Mouse (Mus musculus): ENCODE results near the gene Otos. TPM values are rescaled to one million over a fixed set of nuclear protein-coding genes. Genes with fewer than 3 reads are reported as not detected.
A peak's percentile ranks its signal among the peaks of the same experiment; 100 is the strongest.

The Otos gene
- polyA plus RNA-seq, 1 experiment from 2014 or later: 0.17 TPM

- Histone ChIP-seq H3K27ac (no peak overlapping the region), H3K36me3 (no peaks in the 10 kb centered on the region), H3K4me3 (no peak overlapping the region), H3K4me2 (replicated peaks) (no peak overlapping the region), H3K27me3 (0 out of 2 replicates have a peak, but pooled peaks cover 6% of the 10 kb centered on the region), H3K4me1 (peaks cover 5% of the 10 kb centered on the region), H3K9me3 (no peaks in the 10 kb centered on the region), H3K9ac (no peak overlapping the region)
- no peak for ATAC-seq (ENCODE audit: insufficient number of reproducible peaks, insufficient read depth, low FRiP score, low TSS enrichment)
- WGBS: 62% methylated on average over 2 of the region's 2 CpGs
These were observed 2.5 kb downstream of the Otos start for GRCm38 (mm10) chr1:92646111-92646510.

GRCm38 (mm10) chr1:92644916-92645315 is 3.7 kb downstream of the Otos start:
- WGBS: 76% methylated on average over 5 of the region's 5 CpGs

GRCm38 (mm10) chr1:92643691-92644090 is 5.0 kb downstream of the Otos start:
- peaks cover 15% of the 10 kb centered on the region for H3K4me1 ChIP-seq
- H3K9ac ChIP-seq: no peak overlapping the region
- peaks cover 6% of the 10 kb centered on the region; the same call in 1 of the 2 replicates for H3K36me3 ChIP-seq
- H3K4me2 ChIP-seq (replicated peaks): no peak overlapping the region
- H3K27ac ChIP-seq: no peak overlapping the region
- 0 out of 2 replicates have a peak, but pooled peaks cover 6% of the 10 kb centered on the region for H3K27me3 ChIP-seq
- no peak for ATAC-seq (ENCODE audit: insufficient number of reproducible peaks, insufficient read depth, low FRiP score, low TSS enrichment)
- 79% methylated on average over 4 of the region's 4 CpGs for WGBS
- no peaks in the 10 kb centered on the region for H3K9me3 ChIP-seq
- no peak overlapping the region for H3K4me3 ChIP-seq

More at GRCm38 (mm10) chr1:92644916-92645315, 3.7 kb downstream of the Otos start:
- H3K27me3 ChIP-seq: 0 out of 2 replicates have a peak, but pooled peaks cover 6% of the 10 kb centered on the region
- no peak overlapping the region for H3K27ac ChIP-seq
- H3K36me3 ChIP-seq: no peaks in the 10 kb centered on the region
- no peak for ATAC-seq (ENCODE audit: insufficient number of reproducible peaks, insufficient read depth, low FRiP score, low TSS enrichment)
- no peak overlapping the region for H3K4me3 ChIP-seq
- H3K9me3 ChIP-seq: no peaks in the 10 kb centered on the region
- no peak overlapping the region for H3K4me2 ChIP-seq (replicated peaks)
- H3K9ac ChIP-seq: no peak overlapping the region
- peaks cover 15% of the 10 kb centered on the region for H3K4me1 ChIP-seq

- WGBS: 2% methylated on average over 50 of the region's 50 CpGs
- Histone ChIP-seq H3K4me3 (peak within 1 kb of the TSS; percentile 94), H3K9ac (peak within 1 kb of the TSS; percentile 94), H3K4me2 (replicated peaks) (peak within 1 kb of the TSS; percentile 95), H3K4me1 (peaks cover 15% of the 10 kb centered on the region), H3K9me3 (no peaks in the 10 kb centered on the region), H3K36me3 (peaks cover 26% of the 10 kb centered on the region), H3K27me3 (0 out of 2 replicates have a peak, but pooled peaks cover 6% of the 10 kb centered on the region), H3K27ac (peak within 1 kb of the TSS; percentile 41; the same call in 1 of the 2 replicates)
- peak; percentile 87 for ATAC-seq (ENCODE audit: insufficient number of reproducible peaks, insufficient read depth, low FRiP score, low TSS enrichment)
These were observed 6.9 kb downstream of the Otos start, which contains the start of gene Cops9 for GRCm38 (mm10) chr1:92641514-92642272. Gene Cops9 (minus strand): TSS chr1:92641985.

GRCm38 (mm10) chr1:92640393-92640792 is 8.2 kb downstream of the Otos start:
- peaks cover 35% of the 10 kb centered on the region for H3K36me3 ChIP-seq
- H3K27me3 ChIP-seq: no peaks in the 10 kb centered on the region
- peak overlapping the region; percentile 94 for H3K9ac ChIP-seq
- no peak overlapping the region for H3K27ac ChIP-seq
- peak overlapping the region; percentile 94; the same call in 1 of the 2 replicates for H3K4me3 ChIP-seq
- H3K4me2 ChIP-seq (replicated peaks): peak overlapping the region; percentile 95
- H3K9me3 ChIP-seq: no peaks in the 10 kb centered on the region
- H3K4me1 ChIP-seq: peaks cover 15% of the 10 kb centered on the region
- no peak for ATAC-seq (ENCODE audit: insufficient number of reproducible peaks, insufficient read depth, low FRiP score, low TSS enrichment)
- WGBS: 83% methylated on average over 6 of the region's 6 CpGs

- ATAC-seq (ENCODE audit: insufficient number of reproducible peaks, insufficient read depth, low FRiP score, low TSS enrichment): no peak
- 97% methylated on average over 4 of the region's 4 CpGs for WGBS
- H3K4me1 ChIP-seq: peaks cover 15% of the 10 kb centered on the region
- no peaks in the 10 kb centered on the region for H3K9me3 ChIP-seq
- no peak overlapping the region for H3K4me3 ChIP-seq
- no peak overlapping the region for H3K27ac ChIP-seq
- no peak overlapping the region for H3K9ac ChIP-seq
- H3K36me3 ChIP-seq: peaks cover 35% of the 10 kb centered on the region
- no peaks in the 10 kb centered on the region for H3K27me3 ChIP-seq
- no peak overlapping the region for H3K4me2 ChIP-seq (replicated peaks)
These were observed 9.9 kb downstream of the Otos start for GRCm38 (mm10) chr1:92638736-92639135.

GRCm38 (mm10) chr1:92638181-92638580 is 10.5 kb downstream of the Otos start:
- H3K9ac ChIP-seq: no peak overlapping the region
- no peaks in the 10 kb centered on the region for H3K27me3 ChIP-seq
- no peak overlapping the region for H3K4me2 ChIP-seq (replicated peaks)
- no peak overlapping the region for H3K4me3 ChIP-seq
- no peak overlapping the region for H3K27ac ChIP-seq
- H3K36me3 ChIP-seq: peaks cover 35% of the 10 kb centered on the region
- peaks cover 15% of the 10 kb centered on the region for H3K4me1 ChIP-seq
- 92% methylated on average over 3 of the region's 3 CpGs for WGBS
- no peak for ATAC-seq (ENCODE audit: insufficient number of reproducible peaks, insufficient read depth, low FRiP score, low TSS enrichment)
- no peaks in the 10 kb centered on the region for H3K9me3 ChIP-seq

- no peak overlapping the region for H3K9ac ChIP-seq
- H3K27ac ChIP-seq: no peak overlapping the region
- H3K9me3 ChIP-seq: no peaks in the 10 kb centered on the region
- H3K4me1 ChIP-seq: peaks cover 15% of the 10 kb centered on the region
- H3K27me3 ChIP-seq: no peaks in the 10 kb centered on the region
- H3K36me3 ChIP-seq: peaks cover 35% of the 10 kb centered on the region
- no peak overlapping the region for H3K4me3 ChIP-seq
- no peak overlapping the region for H3K4me2 ChIP-seq (replicated peaks)
- no peak for ATAC-seq (ENCODE audit: insufficient number of reproducible peaks, insufficient read depth, low FRiP score, low TSS enrichment)
- 93% methylated on average over 15 of the region's 15 CpGs for WGBS
These were observed 11.0 kb downstream of the Otos start for GRCm38 (mm10) chr1:92637501-92638172.

- no peaks in the 10 kb centered on the region for H3K9me3 ChIP-seq
- H3K27ac ChIP-seq: no peak overlapping the region
- peaks cover 11% of the 10 kb centered on the region for H3K4me1 ChIP-seq
- peaks cover 35% of the 10 kb centered on the region for H3K36me3 ChIP-seq
- no peak overlapping the region for H3K4me3 ChIP-seq
- H3K4me2 ChIP-seq (replicated peaks): no peak overlapping the region
- WGBS: 93% methylated on average over 11 of the region's 11 CpGs
- H3K9ac ChIP-seq: no peak overlapping the region
- no peak for ATAC-seq (ENCODE audit: insufficient number of reproducible peaks, insufficient read depth, low FRiP score, low TSS enrichment)
- no peaks in the 10 kb centered on the region for H3K27me3 ChIP-seq
These were observed 12.0 kb downstream of the Otos start for GRCm38 (mm10) chr1:92636676-92637075.

- ATAC-seq (ENCODE audit: insufficient number of reproducible peaks, insufficient read depth, low FRiP score, low TSS enrichment): no peak
- H3K4me2 ChIP-seq (replicated peaks): no peak overlapping the region
- no peak overlapping the region for H3K4me3 ChIP-seq
- H3K36me3 ChIP-seq: peaks cover 35% of the 10 kb centered on the region
- H3K9me3 ChIP-seq: no peaks in the 10 kb centered on the region
- H3K4me1 ChIP-seq: peaks cover 9% of the 10 kb centered on the region
- H3K27me3 ChIP-seq: no peaks in the 10 kb centered on the region
- WGBS: 85% methylated on average over 8 of the region's 8 CpGs
- H3K9ac ChIP-seq: no peak overlapping the region
- H3K27ac ChIP-seq: no peak overlapping the region
These were observed 12.6 kb downstream of the Otos start for GRCm38 (mm10) chr1:92636015-92636414.

- no peaks in the 10 kb centered on the region for H3K4me1 ChIP-seq
- peaks cover 35% of the 10 kb centered on the region for H3K36me3 ChIP-seq
- H3K27me3 ChIP-seq: no peaks in the 10 kb centered on the region
- no peak for ATAC-seq (ENCODE audit: insufficient number of reproducible peaks, insufficient read depth, low FRiP score, low TSS enrichment)
- H3K27ac ChIP-seq: peak overlapping the region; percentile 26; the same call in 1 of the 2 replicates
- WGBS: 38% methylated on average over 4 of the region's 4 CpGs
- H3K9ac ChIP-seq: no peak overlapping the region
- no peak overlapping the region for H3K4me2 ChIP-seq (replicated peaks)
- H3K4me3 ChIP-seq: no peak overlapping the region
- H3K9me3 ChIP-seq: no peaks in the 10 kb centered on the region
These were observed 13.6 kb downstream of the Otos start for GRCm38 (mm10) chr1:92634976-92635599.
